Mouse (Mus musculus) embryonic facial prominence, embryonic 13.5 days (tissue): ENCODE results near the gene Klhdc8a. TPM values are rescaled to one million over a fixed set of nuclear protein-coding genes. Genes with fewer than 3 reads are reported as not detected.
"Not testable (repeated sequence)": the region's sequence is repeated elsewhere in the genome, so short reads cannot be mapped to it uniquely, and the experiment has no call there.

Experiments
- ATAC-seq: fragments of 200-750 bp; cut with Nextera tagmentation; 2 replicates; pipeline ENCODE4 v1.8.0; 2017; ENCODE audit warnings: low read depth; ENCODE audit not compliant: insufficient number of reproducible peaks, insufficient read depth, low FRiP score, low TSS enrichment
- H3K27ac ChIP-seq: fragments of 300-500 bp; sonication (generic); 2 replicates; pipeline ENCODE4 v1.5.1; 2015; ENCODE audit warnings: moderate library complexity, mild to moderate bottlenecking, inconsistent platforms
- H3K27me3 ChIP-seq: fragments of 300-500 bp; sonication (generic); 2 replicates; pipeline ENCODE4 v1.6.1; 2015; ENCODE audit warnings: mild to moderate bottlenecking, inconsistent platforms
- H3K36me3 ChIP-seq: fragments of 300-500 bp; sonication (generic); 2 replicates; pipeline ENCODE4 v1.6.1; 2015; ENCODE audit warnings: mild to moderate bottlenecking, inconsistent platforms
- H3K4me1 ChIP-seq: fragments of 300-500 bp; sonication (generic); 2 replicates; pipeline ENCODE4 v1.6.1; 2015; ENCODE audit warnings: inconsistent platforms
- H3K4me2 ChIP-seq: fragments of 300-500 bp; sonication (generic); 2 replicates; pipeline ENCODE4 v1.6.1; 2015; ENCODE audit warnings: moderate library complexity, mild to moderate bottlenecking, inconsistent platforms
- H3K4me3 ChIP-seq: fragments of 300-500 bp; sonication (generic); 2 replicates; pipeline ENCODE4 v1.5.1; 2015; ENCODE audit warnings: mild to moderate bottlenecking, inconsistent platforms
- H3K9ac ChIP-seq: fragments of 300-500 bp; sonication (generic); 2 replicates; pipeline ENCODE4 v1.6.1; 2015; ENCODE audit warnings: mild to moderate bottlenecking, inconsistent platforms
- H3K9me3 ChIP-seq: fragments of 300-500 bp; sonication (generic); 2 replicates; pipeline ENCODE4 v1.6.1; 2016; ENCODE audit warnings: inconsistent platforms
- WGBS: fragments of 180-500 bp; shearing (Covaris S2); methylation state at CpG from one replicate; pipeline ENCODE4 v1.1.7; 2015; ENCODE audit warnings: mixed read lengths; 5-methylcytosine and 5-hydroxymethylcytosine counted together
- polyA plus RNA-seq: library from polyadenylated mRNA; unstranded; fragments of >200 nt; fragmentation: Nextera tagmentation; extraction: Ambion mirVana; gene quantifications from 2 replicates; pipeline ENCODE4 v1.2.1, GENCODE M21; 2015

Gene Klhdc8a
- polyA plus RNA-seq, 1 experiment from 2014 or later = 0.25 TPM

- H3K4me3 ChIP-seq, ATAC-seq, H3K4me2 ChIP-seq, H3K9me3 ChIP-seq, H3K36me3 ChIP-seq, H3K4me1 ChIP-seq, H3K27me3 ChIP-seq, H3K27ac ChIP-seq, H3K9ac ChIP-seq: not testable (repeated sequence)
Measured at GRCm38 (mm10) chr1:132349049-132349448, 50.6 kb downstream of the Klhdc8a start.

GRCm38 (mm10) chr1:132349601-132350000 is 51.2 kb downstream of the Klhdc8a start:
- H3K27me3 ChIP-seq, H3K9me3 ChIP-seq, ATAC-seq, H3K27ac ChIP-seq, H3K36me3 ChIP-seq, H3K4me1 ChIP-seq, H3K9ac ChIP-seq, H3K4me3 ChIP-seq, H3K4me2 ChIP-seq: not testable (repeated sequence)
- 100% methylated on average over 3 of the region's 3 CpGs for WGBS

- Histone ChIP-seq H3K9me3 (peaks cover 5% of the 10 kb centered on the region; the same call in 1 of the 2 replicates), H3K4me3 (no peak overlapping the region), H3K27me3 (no peaks in the 10 kb centered on the region), H3K4me1 (peaks cover 5% of the 10 kb centered on the region; the same call in 1 of the 2 replicates), H3K9ac (no peak overlapping the region), H3K36me3 (no peaks in the 10 kb centered on the region), H3K27ac (no peak overlapping the region), H3K4me2 (no peak overlapping the region)
- ATAC-seq = no peak
- WGBS = 96% methylated on average over 4 of the region's 4 CpGs
Measured at GRCm38 (mm10) chr1:132351058-132351457, 52.6 kb downstream of the Klhdc8a start.

GRCm38 (mm10) chr1:132353389-132353788 is 55.0 kb downstream of the Klhdc8a start:
- Histone ChIP-seq H3K4me2 (no peak overlapping the region), H3K36me3 (peaks cover 15% of the 10 kb centered on the region), H3K4me3 (no peak overlapping the region), H3K9ac (no peak overlapping the region), H3K9me3 (peaks cover 5% of the 10 kb centered on the region; the same call in 1 of the 2 replicates), H3K27me3 (no peaks in the 10 kb centered on the region), H3K4me1 (peaks cover 9% of the 10 kb centered on the region), H3K27ac (no peak overlapping the region)
- no peak for ATAC-seq
- WGBS = 75% methylated on average over 5 of the region's 5 CpGs

- no peak overlapping the region for H3K4me3 ChIP-seq
- peaks cover 9% of the 10 kb centered on the region for H3K4me1 ChIP-seq
Measured at GRCm38 (mm10) chr1:132354234-132354633, 55.8 kb downstream of the Klhdc8a start.

GRCm38 (mm10) chr1:132355162-132355601 is 56.8 kb downstream of the Klhdc8a start:
- no peaks in the 10 kb centered on the region for H3K27me3 ChIP-seq
- H3K4me3 ChIP-seq = no peak overlapping the region
- no peak overlapping the region for H3K27ac ChIP-seq
- H3K4me2 ChIP-seq = no peak overlapping the region
- peaks cover 33% of the 10 kb centered on the region for H3K36me3 ChIP-seq
- no peak overlapping the region for H3K9ac ChIP-seq
- peaks cover 9% of the 10 kb centered on the region for H3K4me1 ChIP-seq
- ATAC-seq = no peak
- peaks cover 5% of the 10 kb centered on the region; the same call in 1 of the 2 replicates for H3K9me3 ChIP-seq
- 50% methylated on average over 6 of the region's 6 CpGs for WGBS

More at GRCm38 (mm10) chr1:132354234-132354633, 55.8 kb downstream of the Klhdc8a start:
- Histone ChIP-seq H3K9ac (no peak overlapping the region), H3K9me3 (peaks cover 5% of the 10 kb centered on the region; the same call in 1 of the 2 replicates), H3K27me3 (no peaks in the 10 kb centered on the region), H3K36me3 (peaks cover 23% of the 10 kb centered on the region), H3K27ac (no peak overlapping the region), H3K4me2 (no peak overlapping the region)
- no peak for ATAC-seq
- 75% methylated on average over 9 of the region's 9 CpGs for WGBS

GRCm38 (mm10) chr1:132355841-132356242 is 57.4 kb downstream of the Klhdc8a start:
- Histone ChIP-seq H3K36me3 (peaks cover 39% of the 10 kb centered on the region), H3K4me1 (peaks cover 9% of the 10 kb centered on the region), H3K9me3 (peaks cover 3% of the 10 kb centered on the region; the same call in 1 of the 2 replicates), H3K27ac (no peak overlapping the region), H3K4me3 (no peak overlapping the region), H3K9ac (no peak overlapping the region), H3K4me2 (no peak overlapping the region), H3K27me3 (no peaks in the 10 kb centered on the region)
- 0% methylated on average over 3 of the region's 3 CpGs for WGBS
- ATAC-seq = peak; percentile 29; the same call in 1 of the 2 replicates

- Histone ChIP-seq H3K4me3 (no peak overlapping the region), H3K36me3 (peaks cover 48% of the 10 kb centered on the region), H3K9me3 (no peaks in the 10 kb centered on the region), H3K27ac (peak overlapping the region; percentile 39; the same call in 1 of the 2 replicates), H3K9ac (0 out of 2 replicates have a peak overlapping the region, but pooled peaks have one; percentile 6), H3K4me2 (no peak overlapping the region), H3K4me1 (peaks cover 9% of the 10 kb centered on the region), H3K27me3 (no peaks in the 10 kb centered on the region)
- WGBS = 68% methylated on average over 1 of the region's 1 CpGs
- ATAC-seq = no peak
Measured at GRCm38 (mm10) chr1:132356841-132357240, 58.4 kb downstream of the Klhdc8a start.

Other genes with a start within 250 kb of the Klhdc8a start
- 13.5 and 16.2 TPM in 2 replicates for gene Mfsd4a, start 230.6 kb upstream of the Klhdc8a start, polyA plus RNA-seq
- 2.3 and 2.8 TPM in 2 replicates for gene Cdk18, start 158.9 kb upstream of the Klhdc8a start, polyA plus RNA-seq
- gene Lemd1, start 107.2 kb upstream of the Klhdc8a start, polyA plus RNA-seq = 1.2 and 1.8 TPM in 2 replicates
- gene AC124108.1, start 107.2 kb upstream of the Klhdc8a start, polyA plus RNA-seq = 0.34 and 0.37 TPM in 2 replicates
- gene Gm10188, start 68.9 kb upstream of the Klhdc8a start, polyA plus RNA-seq = not detected in 2 replicates
- 2.2 and 4.4 TPM in 2 replicates for gene Nuak2, start 17.5 kb downstream of the Klhdc8a start, polyA plus RNA-seq
- gene Tmcc2, start 92.7 kb downstream of the Klhdc8a start, polyA plus RNA-seq = 10.5 and 16.1 TPM in 2 replicates
- gene Dstyk, start 118.9 kb downstream of the Klhdc8a start, polyA plus RNA-seq = 16.1 and 17.7 TPM in 2 replicates
- gene Rbbp5, start 178.7 kb downstream of the Klhdc8a start, polyA plus RNA-seq = 47.2 and 49.6 TPM in 2 replicates
- 1.8 and 2.4 TPM in 2 replicates for gene Tmem81, start 207.6 kb downstream of the Klhdc8a start, polyA plus RNA-seq
- 2.9 and 4.4 TPM in 2 replicates for gene Cntn2, start 244.6 kb downstream of the Klhdc8a start, polyA plus RNA-seq